Mouse (Mus musculus) layer of hippocampus, adult 8-10 months (tissue): ENCODE measurements at regions not wholly inside any gene's neighbourhood (a gene's known extent, or its start where the extent isn't known, plus 50 kb on each side); places are given as distances from the start of the nearest gene placed in this dataset.
A peak's percentile ranks its signal among the peaks of the same experiment; 100 is the strongest.

ENCODE experiments used
- DNase-seq, 2 experiments: peaks; one replicate each; pipeline ENCODE4 v3.0.0; 2022; ENCODE audit warnings: low spot score in 2 of 2

DNA sequence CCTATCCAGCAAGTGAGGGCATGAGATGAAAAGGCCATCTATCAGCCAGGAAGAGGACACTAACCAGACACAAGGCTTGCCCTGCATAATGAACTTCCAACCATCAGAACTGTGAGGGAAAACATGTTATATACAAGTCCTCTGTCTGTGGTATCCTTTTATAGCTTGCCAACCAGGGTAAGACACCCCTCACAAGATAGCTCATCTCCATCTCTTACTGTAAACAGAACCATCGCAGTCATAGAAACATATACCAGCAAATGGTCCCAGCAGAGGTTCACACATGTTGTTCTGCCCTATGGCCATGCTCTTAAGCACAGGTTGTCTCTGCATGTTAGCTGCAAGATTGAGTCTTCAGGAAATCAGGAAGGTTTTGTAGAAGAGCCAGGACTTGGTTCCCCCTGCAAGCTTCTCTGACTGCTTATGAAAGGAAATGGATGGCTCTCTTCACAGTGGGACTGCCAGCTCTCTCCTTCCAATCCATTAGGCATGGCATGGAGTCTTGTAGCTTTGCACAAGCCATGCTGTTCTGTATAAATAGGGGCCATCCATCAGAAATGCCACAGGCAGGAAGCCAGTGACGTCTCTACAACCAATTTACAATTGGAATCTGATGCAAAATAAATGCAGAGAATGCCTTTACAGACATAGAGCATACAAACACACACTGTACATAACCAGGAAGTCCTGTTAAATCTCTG is 1514.0 kb upstream of the Lrrc6 start:
- DNase-seq, result no peak

DNA sequence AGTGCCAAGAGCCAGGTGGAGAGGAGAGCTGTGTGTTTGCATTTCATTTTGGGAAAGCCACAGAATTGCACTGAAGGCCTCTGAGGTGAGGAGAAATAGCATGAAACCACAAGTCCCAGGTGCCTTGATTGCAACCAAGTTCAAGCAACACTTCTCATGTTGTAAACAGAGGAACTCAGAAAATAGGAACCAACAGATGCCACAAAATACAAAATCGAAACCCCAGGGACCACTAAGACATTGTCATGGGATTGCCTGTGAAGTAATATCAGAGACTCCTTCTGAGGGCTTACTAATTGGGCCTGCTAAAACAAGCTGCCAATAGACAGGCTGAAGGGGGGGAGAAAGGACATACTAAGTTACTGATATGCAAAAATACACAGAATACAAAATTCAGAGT is 1510.5 kb upstream of the Lrrc6 start:
- no peak for DNase-seq

DNA sequence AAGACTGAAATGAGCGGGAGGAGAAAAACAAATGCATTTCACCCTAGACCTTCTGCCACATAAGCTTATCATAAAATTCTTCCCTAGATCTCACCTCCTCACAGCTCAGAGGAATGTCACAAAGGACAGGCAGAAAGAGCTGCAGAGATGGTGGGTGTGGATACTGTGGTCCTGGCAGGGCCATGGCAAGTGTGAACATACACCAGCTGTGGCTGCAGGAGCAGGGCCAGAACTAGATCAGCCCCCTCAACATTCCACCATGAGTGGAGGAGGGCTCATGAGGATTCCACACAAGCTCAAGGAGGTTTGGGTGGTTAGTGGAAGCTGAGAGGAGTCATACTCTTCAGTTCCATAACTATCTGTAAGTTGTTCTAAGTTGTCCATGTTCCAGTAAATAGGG is 1509.5 kb upstream of the Lrrc6 start:
- no peak for DNase-seq

DNA sequence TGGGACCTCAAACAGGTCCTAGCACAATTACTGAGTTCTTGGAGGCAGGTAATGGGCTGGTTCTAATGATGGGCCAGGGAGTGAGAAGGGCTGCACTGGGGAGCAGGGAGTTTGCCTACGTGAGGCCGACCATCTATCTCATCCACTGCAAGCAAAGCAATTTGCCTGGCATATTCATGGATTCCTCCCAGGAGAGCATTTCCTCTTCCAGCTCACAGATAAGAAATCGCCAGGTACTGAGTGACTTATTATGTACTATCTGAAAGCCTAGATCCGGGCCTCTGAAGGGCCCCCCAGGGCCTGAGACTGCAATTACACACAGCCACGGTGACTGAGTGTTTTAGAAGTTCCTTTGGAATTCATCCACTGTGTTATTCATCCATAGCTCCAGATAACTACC is 1504.1 kb upstream of the Lrrc6 start:
- DNase-seq, result no peak

DNA sequence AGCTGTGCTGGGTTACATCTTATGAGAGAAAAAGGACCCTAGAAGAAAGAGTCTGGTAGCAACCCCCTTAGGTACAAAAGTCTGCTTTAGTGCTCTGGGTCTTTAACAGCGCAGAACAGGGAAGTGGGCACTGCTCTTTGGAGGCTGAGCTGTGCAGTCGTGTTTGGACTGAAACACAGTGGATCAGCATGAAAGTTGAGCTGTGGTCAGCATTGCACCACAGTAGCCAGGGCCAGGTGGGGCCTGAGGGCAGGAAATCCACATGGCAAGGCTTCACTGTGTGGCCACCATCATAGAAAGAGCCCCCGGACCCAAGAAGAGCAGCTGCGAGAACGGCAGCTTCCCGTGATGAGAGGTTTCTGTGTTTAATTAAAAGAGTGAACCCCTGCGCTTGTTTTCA is 1495.8 kb upstream of the Lrrc6 start:
- no peak for DNase-seq

DNA sequence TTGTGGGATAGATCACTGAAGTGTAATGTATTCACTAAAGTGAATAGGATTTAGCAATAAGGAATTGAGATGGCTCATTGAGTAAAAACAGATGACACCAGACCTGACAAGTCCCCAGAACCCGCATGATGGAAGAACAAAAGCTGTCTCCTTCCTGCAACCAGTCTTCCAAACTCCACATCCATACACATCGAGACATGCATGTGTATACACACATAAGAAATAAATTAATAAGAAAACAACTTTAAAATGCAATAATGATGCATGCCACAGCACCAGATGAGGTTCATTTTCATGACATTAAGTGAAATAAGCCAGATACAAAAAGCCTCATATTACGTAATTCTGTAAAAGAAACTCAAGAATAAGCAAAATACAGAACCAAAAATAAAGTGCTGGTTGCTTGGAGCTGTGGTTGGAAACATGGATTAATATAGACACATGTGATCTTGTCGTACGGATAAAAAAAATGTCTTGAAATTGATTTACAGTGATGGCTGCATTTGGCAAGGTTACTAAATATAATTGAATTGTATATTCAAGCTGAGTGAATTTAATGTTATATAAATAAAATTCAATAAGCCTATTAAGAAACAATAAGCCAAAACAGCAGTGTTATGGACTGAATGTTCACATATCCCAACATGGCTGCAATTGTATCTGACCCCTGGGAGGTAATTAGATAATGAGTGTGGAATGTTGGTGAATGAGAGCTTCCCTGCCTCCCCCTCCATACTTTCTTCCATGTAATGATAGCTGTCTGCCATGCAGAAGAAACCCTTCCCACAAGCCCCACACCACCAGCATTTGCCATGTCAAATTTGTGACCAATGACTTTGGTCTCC is 1488.9 kb upstream of the Lrrc6 start:
- DNase-seq, result no peak

DNA sequence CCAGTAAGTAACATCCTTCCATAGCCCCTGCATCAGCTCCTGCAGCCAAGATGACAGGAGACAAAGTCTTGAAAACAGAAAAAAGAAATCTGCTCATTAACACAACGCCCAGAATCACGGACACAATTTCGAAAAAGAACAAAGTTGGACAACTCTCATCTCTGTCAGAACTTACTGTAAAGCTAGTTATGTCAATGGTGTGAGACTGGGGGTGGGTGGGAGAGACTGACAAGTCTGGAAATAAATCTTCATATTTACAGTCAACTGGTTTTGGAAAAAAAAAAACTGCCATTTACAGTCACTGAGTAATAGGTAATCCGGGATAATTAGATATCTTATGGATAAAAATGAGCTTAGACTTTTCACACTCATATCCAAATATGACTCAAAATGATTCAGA is 1487.2 kb upstream of the Lrrc6 start:
- DNase-seq, result no peak

DNA sequence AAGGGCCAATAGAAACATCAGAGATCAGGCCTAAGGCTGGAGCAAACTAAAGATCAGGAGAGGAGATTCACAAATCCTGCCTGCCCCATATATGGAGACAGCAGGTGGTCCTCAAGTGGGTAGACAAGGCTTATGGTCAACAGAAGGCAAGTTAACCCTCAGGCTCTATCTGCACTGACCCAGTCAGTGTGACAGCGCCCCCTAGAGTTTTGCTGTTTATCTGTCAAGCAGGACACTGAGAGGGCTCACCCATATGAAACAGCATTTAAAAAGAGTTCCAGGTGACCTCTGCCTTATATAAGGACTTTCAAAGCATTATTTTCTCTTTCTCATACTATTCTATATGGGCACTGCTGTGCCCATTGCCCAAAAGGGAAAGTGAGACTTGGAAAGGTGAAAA is 1482.5 kb upstream of the Lrrc6 start:
- DNase-seq, result no peak

DNA sequence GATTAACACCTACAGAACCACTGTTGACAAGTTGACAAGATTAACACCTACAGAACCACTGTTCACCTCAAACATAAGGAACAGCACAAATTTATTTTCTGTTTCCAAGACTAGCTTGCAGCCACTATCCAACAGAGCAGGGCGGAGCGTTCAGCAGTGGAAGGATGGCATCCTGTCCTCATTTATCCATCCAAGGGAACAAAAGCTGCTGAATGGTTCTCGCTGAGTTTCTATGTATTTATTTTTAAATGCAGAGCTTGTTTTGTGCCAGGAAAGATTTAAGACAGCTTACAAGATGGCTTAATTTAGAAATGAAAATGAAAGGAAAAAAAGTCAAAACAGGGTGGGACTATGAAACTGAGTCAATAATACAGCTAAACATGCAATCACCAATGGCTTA is 1481.2 kb upstream of the Lrrc6 start:
- DNase-seq, result no peak

DNA sequence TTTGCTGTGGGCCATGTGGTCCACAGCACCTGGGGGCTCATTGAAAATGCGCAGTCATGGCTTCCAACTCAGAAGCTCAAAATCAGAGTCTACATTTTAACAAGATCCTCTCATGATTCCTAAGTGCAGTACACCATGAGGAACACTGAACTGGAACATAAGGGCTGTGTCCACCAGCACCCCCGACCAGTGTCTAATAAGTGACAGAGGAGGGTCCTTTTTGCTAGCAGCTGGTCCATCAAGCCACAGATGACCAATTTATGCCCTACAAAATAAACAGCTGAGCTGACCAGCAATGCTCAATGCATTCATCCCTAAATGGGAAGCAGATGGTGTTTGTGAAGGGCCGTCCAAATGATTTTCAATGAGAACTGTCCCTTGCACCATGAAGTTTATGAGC is 1478.7 kb upstream of the Lrrc6 start:
- no peak for DNase-seq

DNA sequence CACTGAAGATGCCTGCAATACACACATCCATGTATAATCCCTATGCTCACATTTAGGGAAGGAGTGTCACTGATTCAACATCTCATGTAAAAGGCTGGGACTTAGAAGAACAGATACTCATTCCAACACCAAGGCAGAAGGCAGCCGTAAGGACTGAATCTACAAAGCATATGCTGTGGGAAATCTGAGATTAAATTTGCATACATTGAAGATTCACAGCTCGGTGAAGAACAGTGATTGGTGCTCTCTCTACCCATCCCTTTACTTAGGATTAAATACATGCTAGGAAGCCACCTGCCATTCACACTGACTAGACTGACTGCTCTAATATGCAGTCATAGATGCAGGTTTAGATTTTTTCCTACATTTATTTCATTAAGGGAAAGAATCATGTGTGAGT is 1476.5 kb upstream of the Lrrc6 start:
- DNase-seq, result peak in 1 of 2 experiments; percentile 15

DNA sequence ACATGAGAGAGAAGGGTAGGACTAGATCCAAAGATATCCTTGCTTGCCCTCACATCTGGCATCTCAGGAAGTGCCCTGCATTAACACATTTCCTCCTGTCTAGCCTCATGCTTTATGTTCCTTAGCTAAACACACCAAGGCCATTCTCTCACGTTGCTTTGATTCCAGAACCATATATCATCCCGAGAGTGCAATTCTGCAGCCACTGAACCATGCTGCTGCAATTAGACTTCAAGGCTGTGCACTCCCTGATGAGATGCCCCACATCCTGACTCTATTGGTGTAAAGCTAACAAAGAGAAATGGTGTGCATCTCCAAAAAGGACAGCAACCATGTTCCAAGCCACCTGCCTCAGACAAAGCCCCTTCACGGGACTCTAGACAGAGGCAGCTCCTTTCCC is 1471.3 kb upstream of the Lrrc6 start:
- DNase-seq, result no peak

DNA sequence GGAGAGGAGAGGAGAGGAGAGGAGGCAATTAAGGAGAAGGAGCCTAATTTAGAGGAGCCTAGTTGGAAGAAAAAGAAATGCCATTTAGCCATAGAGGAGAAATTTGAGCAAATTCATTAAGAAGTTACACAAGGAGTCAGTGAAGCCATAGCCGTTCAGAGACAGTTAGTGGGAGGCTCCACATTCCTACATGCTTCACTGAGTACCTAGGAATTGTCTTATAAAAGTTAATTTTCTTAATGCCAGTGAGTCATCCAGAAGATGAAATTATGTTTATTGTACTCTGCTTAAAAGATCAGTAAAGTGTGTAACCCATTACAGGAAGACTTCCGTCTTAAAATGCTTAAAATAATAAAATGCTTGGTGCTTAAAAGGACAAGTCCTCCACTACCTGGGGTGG is 1453.5 kb upstream of the Lrrc6 start:
- no peak for DNase-seq

DNA sequence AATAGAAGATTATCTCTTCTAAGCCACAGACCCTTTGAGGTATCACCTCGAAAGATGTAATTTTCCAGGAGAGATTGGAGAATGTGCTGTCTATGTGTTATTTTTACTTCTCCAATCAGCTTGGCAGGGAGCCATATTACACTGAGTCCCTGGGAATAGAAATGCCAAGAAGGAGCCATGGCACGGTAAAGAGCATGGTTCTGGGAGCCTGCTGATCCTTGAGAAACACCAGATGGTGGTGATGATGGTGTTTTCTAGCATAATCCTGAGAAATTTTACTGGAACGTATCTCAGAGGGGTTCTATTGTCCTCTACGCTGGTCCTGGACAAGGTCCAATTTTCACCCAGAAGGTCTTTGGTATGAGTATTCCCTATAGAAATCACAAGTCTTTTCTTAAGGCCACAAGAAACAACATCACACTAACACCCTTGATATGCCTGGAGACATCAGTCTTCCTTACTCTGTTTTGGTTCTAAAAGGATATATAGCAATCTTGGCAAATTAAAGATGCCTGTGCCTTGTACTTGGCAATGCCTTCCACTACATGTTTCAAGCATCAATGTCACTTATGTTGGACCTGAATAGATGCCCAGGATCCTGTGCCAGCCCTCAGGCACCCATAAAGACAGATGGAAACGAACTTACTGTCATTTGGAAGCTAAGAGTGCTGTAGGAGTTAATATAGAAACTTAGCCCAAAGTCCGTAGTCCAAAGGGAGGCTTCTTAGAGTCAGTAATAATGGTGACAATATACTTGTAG is 1449.8 kb upstream of the Lrrc6 start:
- peak; percentile 28 to 35 for DNase-seq

DNA sequence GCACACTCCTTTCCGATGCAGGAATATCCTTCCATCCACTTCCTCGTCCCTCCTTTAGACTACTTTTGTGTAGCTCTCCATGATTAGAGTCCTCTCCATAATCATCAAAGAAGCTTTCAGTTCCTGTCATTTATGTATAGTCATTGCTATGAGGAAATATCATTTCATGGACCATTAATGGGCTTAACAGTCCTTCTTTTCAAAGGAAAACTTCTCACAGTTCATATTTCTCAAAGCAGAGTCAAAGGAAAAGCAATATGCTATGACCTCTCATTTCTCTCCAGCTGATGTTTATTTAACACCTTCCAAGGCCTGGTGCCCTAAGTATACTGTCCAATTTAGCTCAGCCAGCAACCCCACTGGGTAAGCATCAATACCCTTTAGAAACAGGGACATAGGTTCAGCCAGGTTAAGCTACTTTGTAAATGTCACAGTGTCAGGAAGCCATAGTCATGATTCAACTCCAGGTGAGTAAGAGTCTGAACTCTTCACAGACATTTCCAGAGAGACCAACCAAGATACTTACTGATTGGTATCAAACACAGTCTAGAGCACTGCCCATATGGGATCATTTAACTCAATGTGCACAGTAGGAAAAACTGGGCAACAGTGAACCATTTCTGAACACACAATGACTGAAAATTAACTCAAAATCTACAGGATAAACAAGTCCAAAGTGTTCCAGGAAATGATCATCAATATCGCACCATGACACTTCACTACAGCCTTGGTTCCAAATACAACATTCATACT is 1443.8 kb upstream of the Lrrc6 start:
- DNase-seq, result no peak

DNA sequence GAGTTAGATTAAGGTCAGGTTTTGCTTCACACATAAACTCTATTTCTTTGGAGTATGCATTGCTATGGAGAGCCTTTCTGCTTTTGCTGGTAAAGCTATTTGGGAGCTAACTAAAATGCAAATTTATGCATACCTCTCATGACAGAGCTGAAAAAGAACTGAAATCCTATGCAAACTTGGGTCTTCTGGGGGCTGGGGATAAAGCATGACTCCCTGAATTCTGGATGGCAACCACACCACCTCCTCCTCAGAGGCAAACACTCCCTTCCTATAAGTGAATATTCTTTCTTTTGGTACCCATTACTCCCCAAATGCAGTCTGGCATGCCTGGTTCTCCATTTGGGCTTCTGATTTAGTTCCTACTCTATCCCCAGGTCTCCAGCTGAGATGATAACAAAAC is 1442.3 kb upstream of the Lrrc6 start:
- DNase-seq, result no peak

DNA sequence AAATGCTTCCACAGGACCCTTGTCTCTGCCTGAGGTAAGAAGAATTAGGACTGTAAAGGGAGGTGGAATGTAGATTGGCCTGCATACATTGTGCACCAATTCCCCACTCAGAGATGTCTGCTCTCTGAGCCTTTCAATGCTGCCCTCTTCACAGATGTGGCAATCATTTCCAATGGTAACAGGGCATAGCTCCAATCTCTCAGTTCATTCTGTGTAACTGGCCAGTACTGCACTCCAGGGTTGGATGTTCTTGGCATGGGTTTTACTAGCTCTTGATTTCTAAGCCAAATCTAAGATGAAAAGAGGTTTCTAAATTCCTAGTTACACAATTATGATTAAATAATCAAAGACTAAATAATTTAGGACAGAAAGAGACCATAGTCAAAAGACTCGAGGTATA is 1439.8 kb upstream of the Lrrc6 start:
- no peak for DNase-seq

DNA sequence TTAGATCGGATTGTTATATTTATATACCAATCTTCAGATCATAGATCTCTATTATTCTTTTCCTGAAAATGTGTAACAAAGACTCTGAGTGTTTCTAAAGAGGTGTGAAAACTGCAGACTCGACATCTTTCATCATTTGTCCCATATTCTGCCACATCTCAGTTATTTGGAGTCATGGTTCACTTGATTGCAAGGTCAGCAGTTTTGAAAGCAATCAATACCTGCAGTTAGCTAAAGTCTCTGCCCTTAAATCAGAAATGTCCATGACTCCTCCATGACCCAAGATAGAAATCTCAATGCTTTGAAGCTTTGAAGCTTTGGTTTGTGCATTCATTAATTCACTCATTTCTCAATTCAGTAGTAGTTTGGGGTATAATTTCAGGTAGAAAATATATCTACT is 1424.2 kb upstream of the Lrrc6 start:
- DNase-seq, result no peak

DNA sequence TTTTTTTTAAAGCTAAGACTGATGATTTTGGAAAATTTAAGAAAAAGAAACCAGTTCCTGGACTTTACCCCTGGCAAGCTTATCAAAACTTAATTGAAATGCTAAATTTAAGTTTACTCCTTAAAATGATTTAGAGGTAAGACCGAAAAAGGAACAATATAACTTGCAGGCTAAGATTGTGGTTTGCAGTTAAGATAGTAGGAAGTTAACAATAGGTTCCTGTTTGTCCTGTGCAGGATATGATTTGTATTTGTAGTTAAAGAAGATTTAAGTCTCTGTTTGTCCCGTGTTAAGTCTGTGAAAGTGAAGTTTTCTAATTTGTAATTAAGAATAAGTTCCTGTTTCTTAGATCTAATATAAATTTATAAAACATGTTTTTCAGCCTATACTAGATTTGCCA is 1406.3 kb upstream of the Lrrc6 start:
- no peak for DNase-seq

DNA sequence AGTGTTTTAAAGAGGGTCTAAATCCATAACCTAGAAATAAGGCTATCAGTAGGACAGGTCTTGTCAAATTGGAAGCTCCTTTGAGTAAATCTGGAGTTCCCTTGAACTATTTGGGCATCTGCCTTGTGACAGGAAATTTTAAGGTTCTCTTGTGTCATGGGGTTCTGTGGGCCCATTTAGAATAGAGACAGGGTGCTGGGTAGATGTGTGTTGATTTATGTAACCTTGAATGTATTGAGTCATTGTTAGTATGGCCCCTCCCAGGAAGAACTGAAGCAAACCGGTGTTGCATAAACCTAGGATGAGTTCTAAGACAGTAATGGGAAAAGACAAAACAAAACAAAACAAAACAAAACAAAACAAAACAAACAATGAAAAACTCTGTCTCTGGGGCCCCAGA is 1404.6 kb upstream of the Lrrc6 start:
- no peak for DNase-seq

DNA sequence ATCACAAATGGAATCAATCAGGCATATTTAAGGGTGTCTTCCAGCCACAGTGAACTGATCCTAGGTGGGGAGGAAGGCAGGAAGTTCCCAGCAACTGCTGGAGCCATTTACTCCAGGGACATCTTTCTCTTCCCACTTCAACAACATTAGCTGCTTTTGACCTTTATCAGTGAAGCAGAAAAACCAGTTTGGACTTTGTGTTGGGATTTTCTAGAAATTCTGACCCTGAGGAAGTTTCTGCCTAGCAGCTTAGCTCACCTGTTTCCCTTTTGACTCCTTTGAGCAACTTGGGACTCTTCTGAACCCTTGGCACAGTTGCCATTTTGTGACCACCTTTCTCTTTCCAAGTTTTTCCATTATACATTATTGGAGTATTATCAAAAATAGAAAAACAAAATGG is 1403.9 kb upstream of the Lrrc6 start:
- no peak for DNase-seq

DNA sequence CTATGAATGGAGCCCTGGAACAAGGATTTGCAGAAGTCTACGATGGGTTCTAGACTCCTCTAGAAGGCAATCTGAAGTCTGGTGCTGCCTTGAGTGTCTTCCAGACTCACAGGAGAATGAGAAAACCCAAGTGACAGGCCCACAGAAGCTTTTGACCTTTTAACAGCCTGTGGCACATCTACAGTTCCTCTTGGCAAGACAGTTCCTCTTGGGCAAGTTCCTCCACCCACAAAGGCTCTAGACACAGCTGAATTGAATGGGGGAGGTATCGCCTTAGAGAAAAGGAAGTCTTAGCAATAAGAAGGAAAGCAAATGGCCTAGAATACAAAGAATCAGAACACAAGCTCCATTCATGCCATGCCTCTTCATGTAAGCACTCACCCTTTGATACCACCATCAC is 1402.3 kb upstream of the Lrrc6 start:
- no peak for DNase-seq
